Mouse (Mus musculus) thymus, postnatal 4 days (tissue): ENCODE results near the gene Arhgef3.

Experiments used
- DNase-seq: peaks from one replicate; pipeline ENCODE4 v3.0.0; 2021

Gene Arhgef3

DNA sequence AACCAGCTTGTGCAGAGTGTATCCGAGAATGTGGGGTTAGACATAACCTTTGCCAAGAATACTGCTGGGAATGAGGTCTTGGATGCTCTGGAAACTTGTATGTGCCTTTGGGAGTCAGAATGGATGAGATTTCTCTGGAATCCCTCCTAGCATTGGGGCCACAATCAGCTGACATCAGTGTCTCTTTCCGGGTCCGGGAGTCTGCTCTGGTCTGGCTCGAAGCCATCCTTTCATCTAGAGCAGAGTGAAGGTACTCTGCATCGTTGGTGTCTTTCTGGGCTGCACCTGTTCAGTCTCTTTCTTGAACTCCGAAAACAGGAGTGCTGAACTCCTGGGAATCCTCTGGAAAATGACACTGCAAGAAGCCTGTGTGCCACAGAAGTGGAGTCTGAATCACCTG, 1.3 kb downstream of the Arhgef3 start:
- DNase-seq, result no peak

DNA sequence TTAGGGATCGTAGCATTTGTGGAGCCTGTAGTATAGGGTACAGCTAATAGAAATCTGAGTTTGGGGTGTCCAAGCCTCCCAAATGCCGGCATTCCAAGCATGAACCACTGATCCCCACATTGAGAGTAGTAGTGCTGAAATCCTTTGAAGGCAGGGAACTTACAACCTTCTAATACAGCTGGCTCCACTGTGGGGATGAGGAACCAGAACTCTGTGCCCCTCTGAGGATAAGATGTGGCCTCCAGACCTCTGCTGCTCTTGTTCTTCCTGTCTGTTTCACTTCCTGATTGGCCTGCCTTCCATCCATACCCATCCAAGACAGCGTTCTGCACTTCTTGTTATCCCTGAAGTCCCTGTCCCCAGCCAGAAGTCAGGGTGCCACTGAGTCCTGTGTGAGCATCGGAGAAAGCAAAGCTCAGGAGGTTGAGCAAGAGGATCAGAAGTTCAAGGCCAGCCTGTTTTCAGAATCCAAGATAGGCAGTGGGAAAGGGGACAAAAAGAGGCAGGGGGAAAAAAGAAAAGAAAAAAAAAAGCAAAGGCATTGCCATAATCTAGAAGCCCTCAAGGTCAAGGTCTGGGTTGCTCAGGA, 2.0 kb downstream of the Arhgef3 start:
- no peak for DNase-seq

DNA sequence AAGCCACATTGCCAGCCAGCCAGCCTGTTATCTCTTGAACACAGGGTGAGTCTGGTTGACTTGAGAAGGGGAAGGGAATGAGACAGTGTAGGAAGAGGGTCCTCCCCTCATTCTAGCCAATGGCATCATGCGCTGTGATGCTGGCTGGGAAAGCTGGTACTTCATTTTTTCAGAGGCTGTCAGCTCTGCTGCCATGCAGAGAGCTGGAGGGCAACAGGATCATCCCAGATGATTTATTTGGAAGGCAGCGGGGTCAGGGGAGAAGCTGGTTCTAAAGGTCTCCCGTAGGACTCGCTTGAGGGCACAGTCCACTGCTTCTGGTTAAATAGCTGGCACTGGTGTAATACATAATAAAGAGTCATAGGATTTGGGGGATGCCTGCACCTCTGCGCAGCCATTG, 3.8 kb downstream of the Arhgef3 start:
- no peak for DNase-seq

DNA sequence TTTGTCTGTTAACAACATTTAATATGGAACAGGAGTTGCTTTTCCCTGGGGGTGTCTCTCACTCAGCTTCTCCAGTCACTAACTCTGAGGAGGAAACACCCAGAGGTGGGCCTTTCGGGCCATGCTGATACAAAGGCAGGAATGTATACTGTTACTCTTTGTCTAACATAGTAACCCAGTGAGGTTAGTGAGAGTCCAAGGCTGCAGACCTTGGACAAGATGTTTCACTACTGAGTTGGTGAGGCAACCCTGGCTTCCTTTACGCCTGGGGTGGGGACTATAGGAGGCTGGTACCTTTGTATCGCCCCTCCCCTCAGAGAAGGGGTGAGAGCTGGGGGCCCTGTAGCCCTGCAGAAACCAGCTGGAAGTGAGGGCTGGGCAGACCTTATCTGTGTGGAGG, 7.9 kb downstream of the Arhgef3 start:
- DNase-seq, result no peak

DNA sequence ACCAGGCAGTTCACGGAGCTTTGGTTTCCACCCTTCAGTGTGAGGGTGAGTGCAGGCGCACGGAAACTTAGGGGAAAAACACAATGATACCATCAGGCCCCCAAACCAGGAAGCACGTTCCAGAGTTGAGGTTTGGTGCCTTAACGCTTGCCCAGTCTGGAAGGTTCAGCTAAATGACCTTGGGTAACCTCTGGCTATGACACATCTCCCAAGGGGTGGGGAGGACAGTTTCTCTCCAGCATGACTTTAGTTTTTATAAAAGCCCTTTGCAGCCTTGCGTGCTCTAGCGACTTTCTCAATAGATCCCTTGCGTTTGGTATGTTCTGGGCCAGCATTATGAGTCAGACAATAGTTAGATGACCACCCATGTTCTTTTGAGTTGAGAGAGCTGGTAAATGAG, 8.8 kb downstream of the Arhgef3 start:
- no peak for DNase-seq

DNA sequence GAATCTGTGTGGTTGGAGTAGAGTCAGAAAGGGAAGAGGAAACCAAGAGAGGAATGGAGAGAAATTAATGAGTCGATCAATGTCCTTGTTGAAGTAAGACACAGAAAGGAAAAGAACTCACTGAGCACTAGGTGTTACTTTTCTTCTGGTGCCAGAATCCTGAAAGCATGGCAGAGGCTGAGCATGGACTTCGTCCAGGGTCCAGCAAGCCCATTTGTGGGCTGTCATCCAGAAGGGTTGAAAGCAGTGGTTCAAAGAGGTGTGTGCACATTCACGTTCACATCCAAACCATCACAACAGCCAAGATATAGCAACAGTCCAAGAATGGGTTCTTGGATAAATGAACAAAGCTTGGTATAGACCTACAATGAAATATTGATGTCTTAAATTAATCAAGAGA, 15.3 kb downstream of the Arhgef3 start:
- no peak for DNase-seq

DNA sequence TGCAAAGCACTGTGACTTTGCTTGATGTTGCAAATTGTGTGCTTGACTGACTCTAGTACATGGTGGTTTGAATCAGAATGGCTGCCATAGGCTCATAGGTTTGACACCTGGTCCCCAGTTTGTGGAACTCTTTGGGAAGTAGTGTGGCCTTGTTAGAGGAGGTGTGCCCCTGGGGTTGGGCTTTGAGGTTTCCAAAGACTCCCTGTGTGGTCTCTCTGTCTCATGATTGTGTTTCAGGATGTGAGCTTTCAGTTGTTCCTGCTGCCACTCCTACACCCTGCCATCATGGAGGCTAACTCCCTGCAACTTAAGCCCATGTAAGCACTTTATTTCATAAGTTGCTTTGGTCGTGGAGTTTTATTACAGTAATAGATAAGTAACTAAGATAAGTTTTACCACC, 16.0 kb downstream of the Arhgef3 start:
- DNase-seq, result no peak

DNA sequence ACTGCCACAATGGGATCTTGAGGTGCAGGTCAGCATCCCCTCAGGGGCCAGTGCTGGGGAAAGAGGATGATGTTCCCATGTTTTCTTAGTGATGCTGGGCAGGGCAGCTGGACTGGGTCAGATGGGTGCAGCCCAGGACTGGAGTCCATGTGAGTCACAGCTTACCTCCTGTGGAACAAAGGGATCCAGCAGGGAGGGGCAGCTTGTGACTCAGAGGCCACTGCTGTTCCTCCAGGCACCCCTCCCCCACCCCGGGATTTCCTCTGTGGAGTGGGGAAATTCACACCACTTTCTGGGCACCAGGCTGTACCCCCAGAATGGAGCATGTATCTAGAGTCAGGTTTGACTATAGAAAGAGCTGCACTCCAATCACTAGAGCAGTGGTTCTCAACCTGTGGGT, 16.8 kb downstream of the Arhgef3 start:
- DNase-seq, result no peak

DNA sequence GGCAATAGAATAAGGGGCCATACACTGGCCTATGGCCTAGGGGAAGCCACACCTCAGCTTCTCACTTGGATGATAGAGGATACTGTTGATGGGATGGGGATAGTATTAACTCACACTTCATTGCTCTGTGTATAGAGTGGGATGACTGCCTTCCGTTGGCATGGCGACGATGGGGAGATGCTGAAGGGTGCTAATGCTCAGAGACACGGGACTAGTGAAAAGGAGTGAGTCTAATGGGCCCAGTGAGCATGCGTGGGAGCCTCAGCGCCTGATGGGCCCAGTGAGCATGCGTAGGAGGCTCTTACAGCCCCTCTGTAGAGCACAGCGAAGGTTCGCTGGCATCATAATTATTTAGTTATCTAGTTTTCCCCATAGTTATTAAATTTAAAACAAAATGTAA, 24.2 kb downstream of the Arhgef3 start:
- DNase-seq, result no peak

DNA sequence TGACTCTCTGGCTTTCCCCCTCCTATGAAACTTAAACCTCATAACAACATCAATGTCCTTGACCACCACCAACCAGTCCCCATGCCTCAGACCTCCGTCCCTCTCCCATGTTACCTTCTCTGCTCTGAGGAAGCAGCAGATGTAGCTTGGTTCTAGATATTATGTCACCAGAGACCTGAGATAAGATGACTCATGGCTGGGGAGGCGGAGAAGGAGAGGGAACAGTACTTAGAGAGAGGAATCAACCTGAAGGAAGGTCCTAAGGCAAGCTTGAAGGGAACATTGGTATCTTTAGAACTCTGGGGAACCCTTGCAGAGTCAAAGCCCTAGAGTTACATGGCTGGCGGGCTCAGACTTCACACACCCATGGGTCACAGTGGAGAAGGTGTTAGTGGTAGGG, 25.3 kb downstream of the Arhgef3 start:
- DNase-seq, result no peak

DNA sequence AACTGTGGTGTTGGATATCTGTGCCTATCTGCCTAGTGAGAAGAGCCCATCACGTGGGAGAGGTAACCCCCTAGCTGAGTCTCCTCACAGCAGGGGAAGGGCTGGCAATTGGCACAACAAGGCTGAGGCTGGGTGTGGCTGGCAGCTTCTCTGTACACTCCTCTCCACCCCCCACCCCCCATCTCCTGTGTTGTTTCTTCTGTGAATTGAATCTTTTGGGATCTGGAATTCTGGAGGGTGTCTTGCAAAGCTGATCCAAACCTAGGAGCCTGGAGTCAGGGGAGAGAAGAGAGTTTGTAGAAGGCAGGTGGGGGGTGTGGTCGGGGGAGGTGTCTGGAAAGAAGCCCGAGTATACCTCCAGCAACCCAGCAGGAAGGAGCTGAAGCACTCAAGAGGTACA, 26.8 kb downstream of the Arhgef3 start:
- no peak for DNase-seq

DNA sequence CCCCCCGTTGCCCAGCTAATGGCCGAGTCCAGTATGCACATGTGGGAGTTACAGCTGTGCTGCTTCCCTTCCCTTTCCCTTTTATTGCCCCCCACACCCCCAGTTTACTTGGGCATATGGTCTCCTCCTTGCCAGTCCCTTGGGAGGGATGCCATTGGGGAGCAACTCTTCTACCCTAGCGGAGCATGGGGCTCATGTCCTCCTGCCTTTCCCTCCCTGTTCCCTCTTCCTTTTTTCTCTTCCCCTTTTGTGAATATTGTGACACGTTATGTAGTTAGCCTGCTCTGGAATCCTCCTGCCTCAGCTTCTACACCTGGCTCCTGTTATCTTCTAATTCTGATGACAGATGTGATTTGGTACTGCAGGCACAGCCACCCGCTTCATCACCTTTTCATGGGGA, 28.0 kb downstream of the Arhgef3 start:
- DNase-seq, result no peak

DNA sequence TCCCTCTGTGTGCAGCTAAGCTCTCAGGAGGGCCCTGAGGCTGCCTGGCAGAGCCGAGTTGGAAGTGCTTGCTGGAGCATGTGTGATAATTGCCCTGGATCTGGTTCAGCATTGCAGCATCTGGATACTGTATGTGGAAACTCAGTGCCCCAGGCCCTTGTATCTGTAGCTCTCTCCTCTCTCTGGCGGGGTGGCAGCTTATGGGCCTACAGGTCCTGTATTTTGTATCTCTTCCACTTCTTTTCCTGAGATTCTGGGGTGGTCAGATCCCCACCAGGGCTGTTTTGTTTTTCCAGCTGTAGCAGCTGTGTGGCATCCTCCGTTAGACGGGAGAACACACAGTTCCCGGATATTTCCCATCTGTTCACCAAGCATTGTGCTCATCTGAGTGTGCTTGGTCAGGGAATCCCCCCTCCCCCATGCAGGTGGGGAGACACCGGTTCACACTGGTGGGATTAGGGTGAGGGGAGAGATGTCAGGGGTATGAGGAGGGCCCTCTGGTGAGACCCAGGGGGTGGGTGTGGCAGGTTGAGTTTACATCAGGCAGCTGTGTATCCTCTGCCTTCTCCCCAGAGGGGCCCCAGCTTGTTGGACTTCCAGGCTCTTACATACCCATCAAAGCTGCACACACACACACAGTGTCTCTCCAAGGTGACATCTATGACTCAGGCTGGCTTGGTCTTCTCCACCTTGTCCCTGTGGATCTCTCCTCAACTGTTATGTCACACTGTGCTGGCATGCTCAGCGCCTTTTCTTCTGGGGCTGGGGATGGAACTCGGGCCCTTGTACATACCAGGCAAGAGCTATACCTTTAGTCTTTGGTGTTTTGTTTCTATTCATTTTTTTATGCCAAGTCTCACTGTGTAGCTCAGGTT, 30.7 kb downstream of the Arhgef3 start:
- no peak for DNase-seq

DNA sequence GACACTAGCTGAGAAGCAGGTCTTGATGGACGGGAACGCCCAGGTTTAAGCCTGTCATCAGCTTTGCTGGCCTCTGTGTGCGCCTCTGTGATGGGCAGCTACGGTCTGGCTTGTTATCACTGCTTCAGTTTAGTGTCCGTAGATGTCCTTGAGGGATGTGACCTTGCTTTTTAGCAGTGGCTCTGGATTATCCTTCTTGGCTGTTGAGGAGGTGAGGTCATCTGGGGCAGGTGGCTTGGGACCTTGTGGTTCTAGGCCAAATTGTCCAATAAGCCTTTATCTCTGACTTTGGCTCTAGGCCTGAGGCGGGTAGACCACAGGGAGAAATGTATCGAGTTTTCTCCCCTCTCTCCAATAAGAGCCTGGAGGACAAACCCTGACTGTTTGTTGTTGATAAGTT, 33.0 kb downstream of the Arhgef3 start:
- DNase-seq, result no peak

DNA sequence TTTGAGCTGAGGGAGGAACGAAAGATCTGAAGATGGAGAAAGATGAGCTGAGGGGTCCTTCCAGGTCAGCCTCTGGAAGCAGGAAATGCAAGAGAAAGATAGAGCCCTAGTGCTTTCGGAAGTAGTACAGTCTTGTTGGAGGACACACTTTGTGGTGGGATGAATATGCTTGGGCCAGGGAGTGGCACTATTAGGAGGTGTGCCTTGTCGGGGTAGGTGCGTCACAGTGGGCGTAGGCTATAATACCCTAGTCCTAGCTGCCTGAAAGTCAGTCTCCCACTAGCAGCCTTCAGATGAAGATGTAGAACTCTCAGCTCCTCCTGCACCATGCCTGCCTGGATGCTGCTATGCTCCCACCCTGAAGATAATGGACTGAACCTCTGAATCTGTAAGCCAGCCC, 34.7 kb downstream of the Arhgef3 start:
- DNase-seq, result no peak

DNA sequence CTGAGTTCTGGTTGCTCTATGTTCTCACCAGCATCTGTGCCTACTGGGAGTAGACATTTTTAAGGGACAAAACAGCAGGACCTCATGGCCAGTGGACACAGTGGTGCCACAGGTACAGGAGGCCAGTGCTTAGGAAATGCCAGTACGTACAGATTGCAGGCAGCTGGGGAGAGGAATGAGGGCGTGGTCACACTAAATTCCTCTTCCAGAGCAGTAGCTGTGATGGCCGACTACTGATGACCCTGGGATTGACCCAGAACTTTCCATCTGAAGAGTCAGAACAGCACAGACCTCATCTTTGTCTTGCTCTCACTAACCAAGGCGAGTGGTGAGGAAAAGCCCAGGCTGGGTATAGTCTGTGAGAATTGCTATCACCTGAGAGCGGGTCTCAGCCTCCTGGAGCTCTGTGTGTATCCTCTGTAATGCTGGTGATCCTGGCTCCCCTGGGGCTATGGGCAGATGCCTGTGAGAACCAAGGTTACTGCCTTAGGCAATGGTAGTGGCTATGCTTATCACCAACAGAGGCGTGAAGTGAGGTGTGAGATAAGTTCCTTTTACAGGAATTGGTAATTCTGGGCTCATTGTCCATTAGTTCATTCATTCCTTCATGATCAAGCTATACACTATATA, 35.4 kb downstream of the Arhgef3 start:
- DNase-seq, result no peak

DNA sequence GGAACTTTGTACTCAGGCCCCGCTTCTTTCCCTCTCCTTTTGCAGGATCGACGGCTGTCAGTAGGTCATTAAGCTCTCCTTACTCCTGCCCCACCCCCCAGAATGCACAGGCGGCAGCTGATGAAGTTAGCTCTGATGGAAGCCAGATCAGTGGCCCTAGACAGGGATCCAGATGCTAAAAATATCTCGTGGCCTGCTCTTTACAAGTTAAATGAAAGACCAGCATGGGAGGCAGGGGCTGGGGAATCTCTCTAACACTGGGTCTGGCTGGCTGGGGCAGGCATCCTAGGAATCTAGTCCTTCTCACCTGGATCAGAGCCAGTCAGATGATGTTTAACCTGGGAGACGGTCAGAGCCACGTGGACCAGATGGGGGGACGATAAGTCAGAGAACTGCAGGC, 36.7 kb downstream of the Arhgef3 start:
- no peak for DNase-seq

DNA sequence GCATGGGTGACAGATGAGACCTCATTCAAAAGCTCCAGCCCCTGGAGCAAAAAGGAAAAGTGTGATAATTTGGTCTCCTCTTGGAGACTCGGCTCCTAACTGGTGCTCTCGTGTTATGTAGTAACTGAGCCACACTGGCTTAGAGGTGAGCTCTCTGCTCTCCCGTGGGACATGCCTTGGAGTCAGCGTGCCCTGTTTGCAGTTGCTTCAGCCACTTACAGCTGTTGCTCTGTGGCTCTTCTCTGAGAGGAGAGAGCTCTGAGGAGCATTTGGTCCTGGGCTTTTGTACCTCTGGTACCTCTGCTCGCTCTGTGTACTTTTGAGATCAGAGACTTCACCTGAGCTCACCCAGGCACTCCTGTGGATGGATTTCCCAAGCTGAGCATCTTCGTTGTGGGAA, 40.4 kb downstream of the Arhgef3 start:
- no peak for DNase-seq

DNA sequence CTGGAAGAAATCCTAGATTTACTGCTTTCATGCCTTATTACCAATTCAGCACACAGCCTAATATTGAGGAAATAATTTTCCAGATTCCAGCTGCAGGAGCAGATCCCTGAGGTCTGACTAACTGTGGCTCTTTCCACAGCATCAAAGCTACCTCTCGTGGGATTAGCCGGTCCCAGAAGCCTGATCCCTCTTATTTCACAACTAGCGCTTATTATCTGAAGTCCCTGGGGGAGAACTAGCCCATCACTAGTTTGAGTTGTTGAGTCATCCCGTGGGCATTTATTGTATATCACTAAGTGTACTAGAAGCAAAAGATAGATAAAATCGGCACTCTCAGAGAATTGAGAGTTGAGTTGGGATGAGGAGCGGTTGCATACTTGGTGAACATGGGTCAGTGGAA, 41.3 kb downstream of the Arhgef3 start:
- DNase-seq, result no peak

DNA sequence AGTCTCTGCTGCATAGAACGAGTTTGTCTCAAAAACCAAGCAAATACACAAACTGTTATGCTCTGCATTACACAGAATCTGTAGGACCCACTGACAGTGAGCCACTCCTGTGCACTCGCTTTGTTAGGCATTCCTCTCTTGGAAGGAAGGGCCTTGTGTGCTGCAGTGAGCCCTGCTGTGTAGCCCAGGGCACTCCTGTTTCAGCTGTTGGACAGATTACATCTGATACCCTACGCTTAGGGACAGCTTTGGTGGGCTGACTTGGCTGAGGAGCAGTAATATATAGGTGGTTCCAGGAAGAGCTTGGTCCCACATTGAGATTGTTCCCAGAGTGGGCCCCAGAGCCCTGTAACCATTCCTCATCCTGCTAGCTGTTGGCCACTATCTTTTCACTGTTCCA, 43.4 kb downstream of the Arhgef3 start:
- no peak for DNase-seq

DNA sequence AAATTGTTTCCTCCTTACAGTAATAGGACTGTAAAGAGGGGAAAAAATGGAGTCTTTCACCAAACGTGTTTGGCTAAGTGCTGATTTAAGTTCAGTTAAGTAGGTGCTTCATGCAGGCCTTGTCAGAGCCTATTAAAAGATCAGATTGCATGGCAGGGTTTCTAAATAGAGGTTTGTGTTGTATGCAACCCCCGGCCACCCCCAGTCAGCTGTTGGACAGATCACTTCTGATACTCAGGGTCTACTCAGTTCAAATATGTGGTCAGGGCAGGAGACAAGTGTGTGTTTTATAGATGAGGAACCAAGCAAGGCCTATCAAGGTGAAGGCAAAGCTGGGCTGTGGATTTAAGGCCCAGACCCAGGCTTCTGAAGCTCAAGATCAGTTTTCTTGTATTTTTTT, 44.1 kb downstream of the Arhgef3 start:
- no peak for DNase-seq

DNA sequence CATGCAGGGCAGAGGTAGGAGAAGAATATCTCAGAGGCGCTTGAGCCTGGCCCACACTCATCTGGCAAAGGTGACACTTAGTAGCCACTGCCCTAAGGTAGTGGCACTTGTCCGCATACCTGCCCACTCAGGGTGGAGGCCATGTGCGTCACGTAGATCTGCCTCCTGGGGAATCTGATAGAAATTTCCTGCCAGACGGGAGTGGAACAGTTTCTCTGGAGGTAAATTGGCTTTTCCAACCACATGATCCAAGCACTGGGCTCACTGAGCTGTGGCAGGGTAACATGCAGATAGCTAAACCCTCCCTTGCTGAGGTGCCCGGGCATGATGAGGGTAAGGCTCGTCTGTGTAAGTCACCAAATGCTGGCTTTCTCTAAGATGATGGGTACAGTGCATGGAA, 46.1 kb downstream of the Arhgef3 start:
- DNase-seq, result no peak

DNA sequence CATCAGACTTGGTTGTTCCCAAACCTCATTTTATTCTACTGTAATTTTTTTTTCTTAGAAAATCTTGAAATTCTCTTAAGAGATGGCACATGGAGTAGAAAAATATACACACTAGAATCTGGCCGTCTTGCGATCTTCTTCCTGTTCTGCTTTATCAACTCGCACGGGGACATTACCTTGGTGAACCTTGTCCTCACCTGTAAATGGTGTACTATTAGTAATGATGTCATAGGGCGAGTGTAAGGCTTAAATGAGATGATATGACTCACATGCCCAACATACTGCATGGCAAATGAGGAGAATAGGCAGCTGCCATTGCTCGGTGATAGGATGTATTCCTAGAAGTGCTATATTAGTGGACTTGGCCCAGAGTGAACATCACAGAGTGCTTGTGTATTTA, 49.9 kb downstream of the Arhgef3 start:
- DNase-seq, result no peak

DNA sequence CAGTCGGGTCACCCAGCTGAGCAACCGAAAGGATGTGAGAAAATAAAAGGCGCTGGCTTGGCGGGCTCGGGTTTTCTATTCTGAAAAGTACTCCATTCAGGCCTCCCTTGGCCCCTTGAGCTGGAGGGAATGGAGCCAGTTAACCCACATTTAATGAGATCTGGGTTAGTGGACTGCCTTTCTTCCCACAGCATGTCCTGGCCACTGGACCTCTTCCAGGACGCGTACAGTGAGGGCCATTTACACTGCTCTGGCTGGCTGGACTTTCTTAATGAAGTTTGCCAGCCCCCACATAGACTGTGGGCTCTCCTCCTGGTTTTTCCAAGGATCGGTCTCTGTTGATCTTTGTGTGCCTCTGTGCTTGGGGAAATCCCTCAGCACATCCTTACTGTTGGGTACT, 52.1 kb downstream of the Arhgef3 start:
- DNase-seq, result no peak

DNA sequence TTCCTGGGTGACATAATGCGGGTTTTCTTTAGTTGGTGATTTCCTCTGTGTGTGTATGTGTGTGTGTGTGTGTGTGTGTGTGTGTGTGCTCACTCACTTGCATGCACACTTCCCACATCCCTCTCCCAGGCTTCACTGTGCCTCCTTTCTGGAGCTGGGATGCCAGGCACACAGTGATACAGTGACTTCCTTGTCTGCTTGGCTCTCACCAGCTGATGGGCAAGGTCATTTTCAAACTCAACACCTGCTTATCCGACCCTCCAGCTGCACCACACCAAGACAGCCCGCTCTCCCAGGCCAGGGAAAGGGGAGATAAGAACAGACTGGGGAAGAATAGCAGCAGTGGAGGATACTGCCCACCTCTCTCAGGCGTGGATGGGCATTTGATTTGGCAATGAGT, 52.5 kb downstream of the Arhgef3 start:
- DNase-seq, result no peak
